Mouse (Mus musculus): Measurements from ENCODE around the gene Prkd2. TPM values are rescaled to one million over a fixed set of nuclear protein-coding genes. Genes with fewer than 3 reads are reported as not detected.

Gene Prkd2
- polyA plus RNA-seq, 1 experiment from 2014 or later, result 11.2 TPM

- H3K9ac ChIP-seq (ENCODE audit: low read length), result no peak overlapping the region
- ATAC-seq (ENCODE audit: insufficient number of reproducible peaks, insufficient read depth, low FRiP score, low read depth), result peak; percentile 28; the same call in 1 of the 2 replicates
- peaks cover 48% of the 10 kb centered on the region for H3K36me3 ChIP-seq (ENCODE audit: control insufficient read depth, insufficient read depth, low read length)
- H3K4me1 ChIP-seq (ENCODE audit: control insufficient read depth in 2 of 2, insufficient read depth in 2 of 2, low read length in 2 of 2), result peaks cover 9 to 23% of the 10 kb centered on the region in 2 experiments; a peak in 3 of 4 replicates
- H3K9me3 ChIP-seq (ENCODE audit: control insufficient read depth, low read length), result no peaks in the 10 kb centered on the region
- no peak overlapping the region for H3K4me2 ChIP-seq (ENCODE audit: low read length)
- 34% methylated on average over 10 of the region's 10 CpGs for WGBS
- H3K4me3 ChIP-seq (ENCODE audit: control insufficient read depth in 1 of 2, insufficient read depth in 1 of 2, low read depth in 1 of 2, low read length in 2 of 2), result no peak overlapping the region
- no peak overlapping the region for H3K27ac ChIP-seq (replicated peaks in 1 of 2; ENCODE audit: control insufficient read depth in 1 of 2, insufficient read depth in 1 of 2, low read depth in 2 of 2, low read length in 2 of 2)
- H3K27me3 ChIP-seq (ENCODE audit: control insufficient read depth, insufficient read depth, low read length), result peaks cover 10% of the 10 kb centered on the region
Measured at GRCm38 (mm10) chr7:16913806-16914452, 71.2 kb downstream of the Prkd2 start.

- Histone ChIP-seq H3K36me3 (ENCODE audit: control insufficient read depth, insufficient read depth, low read length) (peaks cover 56% of the 10 kb centered on the region), H3K4me1 (ENCODE audit: control insufficient read depth in 2 of 2, insufficient read depth in 2 of 2, low read length in 2 of 2) (peaks cover 5 to 21% of the 10 kb centered on the region in 2 experiments; a peak in 3 of 4 replicates)
- ATAC-seq (ENCODE audit: insufficient number of reproducible peaks, insufficient read depth, low FRiP score, low read depth), result no peak
Measured at GRCm38 (mm10) chr7:16914453-16915343, 72.0 kb downstream of the Prkd2 start.

GRCm38 (mm10) chr7:16915461-16916340 is 73.0 kb downstream of the Prkd2 start:
- peaks cover 66% of the 10 kb centered on the region for H3K36me3 ChIP-seq (ENCODE audit: control insufficient read depth, insufficient read depth, low read length)
- WGBS, result 83% methylated on average over 32 of the region's 32 CpGs
- H3K4me2 ChIP-seq (ENCODE audit: low read length), result no peak overlapping the region
- no peak overlapping the region for H3K4me3 ChIP-seq (ENCODE audit: control insufficient read depth in 1 of 2, insufficient read depth in 1 of 2, low read depth in 1 of 2, low read length in 2 of 2)
- no peaks in the 10 kb centered on the region for H3K9me3 ChIP-seq (ENCODE audit: control insufficient read depth, low read length)
- no peaks in the 10 kb centered on the region for H3K27me3 ChIP-seq (ENCODE audit: control insufficient read depth, insufficient read depth, low read length)
- no peak overlapping the region for H3K9ac ChIP-seq (ENCODE audit: low read length)
- H3K4me1 ChIP-seq (ENCODE audit: control insufficient read depth in 2 of 2, insufficient read depth in 2 of 2, low read length in 2 of 2), result peaks cover 5 to 25% of the 10 kb centered on the region in 2 experiments; a peak in 3 of 4 replicates
- H3K27ac ChIP-seq (replicated peaks in 1 of 2; ENCODE audit: control insufficient read depth in 1 of 2, insufficient read depth in 1 of 2, low read depth in 2 of 2, low read length in 2 of 2), result no peak overlapping the region
- no peak for ATAC-seq (ENCODE audit: insufficient number of reproducible peaks, insufficient read depth, low FRiP score, low read depth)

More at GRCm38 (mm10) chr7:16914453-16915343, 72.0 kb downstream of the Prkd2 start:
- Histone ChIP-seq H3K27ac (replicated peaks in 1 of 2; ENCODE audit: control insufficient read depth in 1 of 2, insufficient read depth in 1 of 2, low read depth in 2 of 2, low read length in 2 of 2) (no peak overlapping the region), H3K9ac (ENCODE audit: low read length) (no peak overlapping the region), H3K9me3 (ENCODE audit: control insufficient read depth, low read length) (no peaks in the 10 kb centered on the region), H3K4me3 (ENCODE audit: control insufficient read depth in 1 of 2, insufficient read depth in 1 of 2, low read depth in 1 of 2, low read length in 2 of 2) (no peak overlapping the region), H3K4me2 (ENCODE audit: low read length) (no peak overlapping the region), H3K27me3 (ENCODE audit: control insufficient read depth, insufficient read depth, low read length) (peaks cover 2% of the 10 kb centered on the region; the same call in 1 of the 2 replicates)
- 83% methylated on average over 18 of the region's 18 CpGs for WGBS

- H3K27me3 ChIP-seq (ENCODE audit: control insufficient read depth, insufficient read depth, low read length), result no peaks in the 10 kb centered on the region
- H3K9me3 ChIP-seq (ENCODE audit: control insufficient read depth, low read length), result no peaks in the 10 kb centered on the region
- H3K27ac ChIP-seq (replicated peaks in 1 of 2; ENCODE audit: control insufficient read depth in 1 of 2, insufficient read depth in 1 of 2, low read depth in 2 of 2, low read length in 2 of 2), result no peak overlapping the region
- H3K36me3 ChIP-seq (ENCODE audit: control insufficient read depth, insufficient read depth, low read length), result peaks cover 74% of the 10 kb centered on the region
- H3K4me3 ChIP-seq (ENCODE audit: control insufficient read depth in 1 of 2, insufficient read depth in 1 of 2, low read depth in 1 of 2, low read length in 2 of 2), result no peak overlapping the region
- 57% methylated on average over 30 of the region's 30 CpGs for WGBS
- no peak overlapping the region for H3K4me2 ChIP-seq (ENCODE audit: low read length)
- peaks cover 11 to 34% of the 10 kb centered on the region in 2 experiments for H3K4me1 ChIP-seq (ENCODE audit: control insufficient read depth in 2 of 2, insufficient read depth in 2 of 2, low read length in 2 of 2)
- no peak for ATAC-seq (ENCODE audit: insufficient number of reproducible peaks, insufficient read depth, low FRiP score, low read depth)
- no peak overlapping the region for H3K9ac ChIP-seq (ENCODE audit: low read length)
Measured at GRCm38 (mm10) chr7:16916342-16917265, 73.9 kb downstream of the Prkd2 start.

- H3K27me3 ChIP-seq (ENCODE audit: control insufficient read depth, insufficient read depth, low read length), result no peaks in the 10 kb centered on the region
- H3K4me2 ChIP-seq (ENCODE audit: low read length), result no peak overlapping the region
- H3K9me3 ChIP-seq (ENCODE audit: control insufficient read depth, low read length), result no peaks in the 10 kb centered on the region
- H3K36me3 ChIP-seq (ENCODE audit: control insufficient read depth, insufficient read depth, low read length), result peaks cover 78% of the 10 kb centered on the region
- ATAC-seq (ENCODE audit: insufficient number of reproducible peaks, insufficient read depth, low FRiP score, low read depth), result no peak
- peaks cover 17 to 43% of the 10 kb centered on the region in 2 experiments for H3K4me1 ChIP-seq (ENCODE audit: control insufficient read depth in 2 of 2, insufficient read depth in 2 of 2, low read length in 2 of 2)
- no peak overlapping the region for H3K9ac ChIP-seq (ENCODE audit: low read length)
- no peak overlapping the region for H3K27ac ChIP-seq (replicated peaks in 1 of 2; ENCODE audit: control insufficient read depth in 1 of 2, insufficient read depth in 1 of 2, low read depth in 2 of 2, low read length in 2 of 2)
- H3K4me3 ChIP-seq (ENCODE audit: control insufficient read depth in 1 of 2, insufficient read depth in 1 of 2, low read depth in 1 of 2, low read length in 2 of 2), result no peak overlapping the region
- WGBS, result 78% methylated on average over 11 of the region's 11 CpGs
Measured at GRCm38 (mm10) chr7:16917447-16917846, 74.7 kb downstream of the Prkd2 start.

- Histone ChIP-seq H3K27me3 (ENCODE audit: control insufficient read depth, insufficient read depth, low read length) (no peaks in the 10 kb centered on the region), H3K4me3 (ENCODE audit: control insufficient read depth in 1 of 2, insufficient read depth in 1 of 2, low read depth in 1 of 2, low read length in 2 of 2) (no peak overlapping the region), H3K36me3 (ENCODE audit: control insufficient read depth, insufficient read depth, low read length) (peaks cover 78% of the 10 kb centered on the region), H3K9me3 (ENCODE audit: control insufficient read depth, low read length) (no peaks in the 10 kb centered on the region), H3K27ac (replicated peaks in 1 of 2; ENCODE audit: control insufficient read depth in 1 of 2, insufficient read depth in 1 of 2, low read depth in 2 of 2, low read length in 2 of 2) (no peak overlapping the region), H3K4me2 (ENCODE audit: low read length) (no peak overlapping the region), H3K4me1 (ENCODE audit: control insufficient read depth in 2 of 2, insufficient read depth in 2 of 2, low read length in 2 of 2) (peaks cover 21 to 48% of the 10 kb centered on the region in 2 experiments), H3K9ac (ENCODE audit: low read length) (no peak overlapping the region)
- WGBS, result 82% methylated on average over 9 of the region's 9 CpGs
- no peak for ATAC-seq (ENCODE audit: insufficient number of reproducible peaks, insufficient read depth, low FRiP score, low read depth)
Measured at GRCm38 (mm10) chr7:16918014-16918413, 75.3 kb downstream of the Prkd2 start.

All from heart, embryonic 14.5 days (tissue).